Mouse (Mus musculus): Measurements from ENCODE around the gene Serpina5. TPM values are rescaled to one million over a fixed set of nuclear protein-coding genes. Genes with fewer than 3 reads are reported as not detected.

Gene Serpina5
- polyA plus RNA-seq, 1 experiment from 2014 or later = 0.06 TPM

DNA sequence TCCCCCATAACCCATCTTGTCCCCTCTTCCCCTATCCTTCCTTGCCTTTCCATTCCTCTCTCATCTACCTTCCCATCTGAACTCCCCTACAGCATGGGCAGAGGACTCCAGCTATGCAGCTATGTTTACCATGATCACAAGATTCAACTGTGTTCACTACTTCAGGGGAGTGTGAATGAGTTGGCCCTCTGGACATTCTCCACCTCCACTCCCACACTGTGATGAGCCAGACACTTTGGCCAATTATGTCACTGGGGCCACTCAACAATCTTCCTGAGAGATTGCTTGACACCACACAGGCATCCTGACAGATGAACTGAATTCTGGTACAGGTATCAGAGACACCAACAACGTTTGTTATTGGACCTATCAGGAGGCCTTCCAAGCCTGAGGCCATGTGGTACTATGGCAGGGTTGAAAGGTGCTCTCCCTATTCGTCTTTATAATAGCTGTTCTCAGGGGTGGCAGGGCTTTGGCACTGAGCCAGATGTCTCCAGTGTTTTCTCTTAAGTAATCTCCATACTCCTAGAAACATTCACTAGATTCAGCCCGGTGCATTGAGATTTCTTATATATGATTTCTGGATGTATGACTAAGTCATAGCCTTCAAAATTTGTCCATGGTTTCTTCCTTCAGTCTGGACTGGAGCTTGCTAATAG is 14.1 kb downstream of the Serpina5 start:
- H3K4me1 ChIP-seq (ENCODE audit: control insufficient read depth, insufficient read depth, low read length) = no peaks in the 10 kb centered on the region
- no peak overlapping the region for H3K9ac ChIP-seq (ENCODE audit: low read depth, low read length)
- WGBS = 37% methylated on average over 3 of the region's 3 CpGs
- peak; percentile 33; the same call in 1 of the 2 replicates for ATAC-seq
- H3K27ac ChIP-seq (ENCODE audit: low read length) = no peak overlapping the region
- H3K36me3 ChIP-seq (ENCODE audit: control insufficient read depth, insufficient read depth, low read length) = no peaks in the 10 kb centered on the region
- no peak overlapping the region for H3K4me2 ChIP-seq (ENCODE audit: low read depth, low read length)
- no peaks in the 10 kb centered on the region for H3K9me3 ChIP-seq (ENCODE audit: control insufficient read depth, low read length)
- no peak overlapping the region for H3K4me3 ChIP-seq (ENCODE audit: low read length)
- no peaks in the 10 kb centered on the region for H3K27me3 ChIP-seq (replicated peaks; ENCODE audit: control insufficient read depth, insufficient read depth, low read length)

GRCm38 (mm10) chr12:104123097-104123496 is 22.2 kb downstream of the Serpina5 start:
- Histone ChIP-seq H3K9me3 (ENCODE audit: control insufficient read depth, low read length) (no peaks in the 10 kb centered on the region), H3K36me3 (ENCODE audit: control insufficient read depth, insufficient read depth, low read length) (no peaks in the 10 kb centered on the region), H3K4me1 (ENCODE audit: control insufficient read depth, insufficient read depth, low read length) (no peaks in the 10 kb centered on the region), H3K27me3 (replicated peaks; ENCODE audit: control insufficient read depth, insufficient read depth, low read length) (no peaks in the 10 kb centered on the region), H3K4me2 (ENCODE audit: low read depth, low read length) (no peak overlapping the region), H3K9ac (ENCODE audit: low read depth, low read length) (no peak overlapping the region), H3K4me3 (ENCODE audit: low read length) (no peak overlapping the region), H3K27ac (ENCODE audit: low read length) (no peak overlapping the region)
- 81% methylated on average over 1 of the region's 1 CpGs for WGBS
- no peak for ATAC-seq

GRCm38 (mm10) chr12:104123996-104124395 is 23.1 kb downstream of the Serpina5 start:
- no peak overlapping the region for H3K4me2 ChIP-seq (ENCODE audit: low read depth, low read length)
- WGBS = 91% methylated on average over 2 of the region's 2 CpGs
- no peak overlapping the region for H3K27ac ChIP-seq (ENCODE audit: low read length)
- H3K27me3 ChIP-seq (replicated peaks; ENCODE audit: control insufficient read depth, insufficient read depth, low read length) = no peaks in the 10 kb centered on the region
- no peaks in the 10 kb centered on the region for H3K36me3 ChIP-seq (ENCODE audit: control insufficient read depth, insufficient read depth, low read length)
- no peak overlapping the region for H3K9ac ChIP-seq (ENCODE audit: low read depth, low read length)
- no peak for ATAC-seq
- no peaks in the 10 kb centered on the region for H3K4me1 ChIP-seq (ENCODE audit: control insufficient read depth, insufficient read depth, low read length)
- H3K4me3 ChIP-seq (ENCODE audit: low read length) = no peak overlapping the region
- H3K9me3 ChIP-seq (ENCODE audit: control insufficient read depth, low read length) = no peaks in the 10 kb centered on the region

DNA sequence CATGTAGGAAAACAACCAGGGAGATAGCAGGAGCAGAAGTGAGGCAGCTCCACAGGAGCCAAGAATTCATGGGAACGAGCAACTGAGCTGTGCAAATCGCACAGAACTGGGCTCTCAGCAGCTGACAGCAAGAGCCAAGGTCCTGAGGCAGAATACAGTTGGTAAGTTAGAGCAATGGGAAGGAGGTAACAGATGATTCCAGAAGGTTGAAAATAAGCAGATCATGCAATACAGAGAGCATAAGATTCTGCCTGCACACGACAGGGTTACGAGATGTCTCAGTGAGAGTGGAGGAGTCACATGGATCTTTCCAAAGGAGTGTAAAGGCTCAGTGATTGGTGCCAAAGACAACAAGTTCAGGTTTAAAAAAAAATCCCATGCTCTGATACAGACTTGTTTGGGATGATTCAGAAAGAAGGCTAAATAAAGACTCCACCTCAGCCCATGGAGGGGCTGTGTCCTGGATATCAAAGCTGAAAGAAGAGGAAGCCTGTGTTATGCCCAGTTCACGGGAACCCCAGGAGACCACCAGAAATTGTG is 24.2 kb downstream of the Serpina5 start:
- H3K4me2 ChIP-seq (ENCODE audit: low read depth, low read length) = no peak overlapping the region
- no peaks in the 10 kb centered on the region for H3K27me3 ChIP-seq (replicated peaks; ENCODE audit: control insufficient read depth, insufficient read depth, low read length)
- no peaks in the 10 kb centered on the region for H3K4me1 ChIP-seq (ENCODE audit: control insufficient read depth, insufficient read depth, low read length)
- H3K4me3 ChIP-seq (ENCODE audit: low read length) = no peak overlapping the region
- no peak for ATAC-seq
- WGBS = 75% methylated on average over 5 of the region's 5 CpGs
- H3K9me3 ChIP-seq (ENCODE audit: control insufficient read depth, low read length) = no peaks in the 10 kb centered on the region
- no peak overlapping the region for H3K27ac ChIP-seq (ENCODE audit: low read length)
- H3K9ac ChIP-seq (ENCODE audit: low read depth, low read length) = no peak overlapping the region
- no peaks in the 10 kb centered on the region for H3K36me3 ChIP-seq (ENCODE audit: control insufficient read depth, insufficient read depth, low read length)

DNA sequence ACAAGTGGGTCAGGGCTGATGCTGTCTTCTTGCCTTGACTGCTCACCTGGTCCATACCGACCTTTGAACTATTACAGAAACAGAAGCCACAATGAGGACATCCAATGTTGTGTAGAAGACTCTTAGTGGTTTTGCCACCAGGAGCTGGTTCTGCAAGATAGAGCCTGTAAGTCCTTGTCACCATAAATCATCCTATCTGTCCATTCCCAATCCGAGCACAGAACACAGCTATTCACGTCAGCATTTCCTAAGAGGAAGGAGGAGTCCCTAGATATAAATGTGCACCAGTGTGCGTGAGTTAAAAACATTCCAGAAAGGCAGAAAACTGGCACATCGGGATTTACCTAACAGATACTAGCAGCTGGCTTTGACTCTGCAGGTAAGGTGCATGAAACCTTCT is 26.8 kb downstream of the Serpina5 start, which contains the start of gene Serpina3b:
Serpina3b (plus strand) TSS at position 301 of the 400 bp plus-strand sequence.
- H3K27me3 ChIP-seq (replicated peaks; ENCODE audit: control insufficient read depth, insufficient read depth, low read length) = no peaks in the 10 kb centered on the region
- ATAC-seq = no peak
- no peak within 1 kb of the TSS for H3K4me2 ChIP-seq (ENCODE audit: low read depth, low read length)
- H3K27ac ChIP-seq (ENCODE audit: low read length) = no peak within 1 kb of the TSS
- no peaks in the 10 kb centered on the region for H3K36me3 ChIP-seq (ENCODE audit: control insufficient read depth, insufficient read depth, low read length)
- no peaks in the 10 kb centered on the region for H3K9me3 ChIP-seq (ENCODE audit: control insufficient read depth, low read length)
- 74% methylated on average over 5 of the region's 5 CpGs for WGBS
- H3K9ac ChIP-seq (ENCODE audit: low read depth, low read length) = no peak within 1 kb of the TSS
- no peak within 1 kb of the TSS for H3K4me3 ChIP-seq (ENCODE audit: low read length)
- H3K4me1 ChIP-seq (ENCODE audit: control insufficient read depth, insufficient read depth, low read length) = no peaks in the 10 kb centered on the region

- Histone ChIP-seq H3K36me3 (ENCODE audit: control insufficient read depth, insufficient read depth, low read length) (no peaks in the 10 kb centered on the region), H3K4me3 (ENCODE audit: low read length) (no peak overlapping the region), H3K9me3 (ENCODE audit: control insufficient read depth, low read length) (no peaks in the 10 kb centered on the region), H3K4me2 (ENCODE audit: low read depth, low read length) (no peak overlapping the region), H3K9ac (ENCODE audit: low read depth, low read length) (no peak overlapping the region), H3K27ac (ENCODE audit: low read length) (no peak overlapping the region), H3K4me1 (ENCODE audit: control insufficient read depth, insufficient read depth, low read length) (no peaks in the 10 kb centered on the region), H3K27me3 (replicated peaks; ENCODE audit: control insufficient read depth, insufficient read depth, low read length) (no peaks in the 10 kb centered on the region)
- ATAC-seq = no peak
Observed at GRCm38 (mm10) chr12:104131041-104131440, 30.1 kb downstream of the Serpina5 start.

DNA sequence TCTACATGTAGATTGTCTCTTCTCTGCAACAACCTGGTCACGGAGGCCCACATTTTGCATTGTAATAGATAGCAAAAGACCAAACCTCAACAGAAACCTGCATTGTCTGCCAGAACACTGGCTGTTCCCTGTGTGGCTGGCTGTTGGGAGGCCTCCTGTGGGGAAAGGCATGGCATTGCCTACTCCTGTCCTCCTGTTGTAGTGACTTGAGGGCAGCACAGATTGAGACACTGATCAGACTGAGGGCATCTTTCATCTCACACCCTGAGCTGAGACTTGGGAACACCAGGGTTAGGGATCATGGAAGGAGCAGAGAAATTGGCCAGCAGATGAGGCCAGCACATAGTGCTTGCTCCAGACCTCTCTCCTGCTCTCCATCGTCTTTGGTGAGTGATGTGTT is 37.3 kb downstream of the Serpina5 start:
- Histone ChIP-seq H3K36me3 (ENCODE audit: control insufficient read depth, insufficient read depth, low read length) (no peaks in the 10 kb centered on the region), H3K4me1 (ENCODE audit: control insufficient read depth, insufficient read depth, low read length) (0 out of 2 replicates have a peak, but pooled peaks cover under 1% of the 10 kb centered on the region), H3K27me3 (replicated peaks; ENCODE audit: control insufficient read depth, insufficient read depth, low read length) (peaks cover 2% of the 10 kb centered on the region; the same call in 1 of the 2 replicates), H3K4me3 (ENCODE audit: low read length) (no peak overlapping the region), H3K4me2 (ENCODE audit: low read depth, low read length) (no peak overlapping the region), H3K27ac (ENCODE audit: low read length) (no peak overlapping the region), H3K9ac (ENCODE audit: low read depth, low read length) (no peak overlapping the region), H3K9me3 (ENCODE audit: control insufficient read depth, low read length) (no peaks in the 10 kb centered on the region)
- 78% methylated on average over 2 of the region's 2 CpGs for WGBS
- ATAC-seq = no peak

GRCm38 (mm10) chr12:104140543-104141103 is 39.7 kb downstream of the Serpina5 start:
- H3K4me2 ChIP-seq (ENCODE audit: low read depth, low read length) = no peak overlapping the region
- peak; percentile 70 for ATAC-seq
- no peak overlapping the region for H3K27ac ChIP-seq (ENCODE audit: low read length)
- no peak overlapping the region for H3K4me3 ChIP-seq (ENCODE audit: low read length)
- 0 out of 2 replicates have a peak, but pooled peaks cover 3% of the 10 kb centered on the region for H3K4me1 ChIP-seq (ENCODE audit: control insufficient read depth, insufficient read depth, low read length)
- no peaks in the 10 kb centered on the region for H3K9me3 ChIP-seq (ENCODE audit: control insufficient read depth, low read length)
- H3K36me3 ChIP-seq (ENCODE audit: control insufficient read depth, insufficient read depth, low read length) = no peaks in the 10 kb centered on the region
- H3K27me3 ChIP-seq (replicated peaks; ENCODE audit: control insufficient read depth, insufficient read depth, low read length) = peaks cover 3% of the 10 kb centered on the region; the same call in 1 of the 2 replicates
- no peak overlapping the region for H3K9ac ChIP-seq (ENCODE audit: low read depth, low read length)
- WGBS = 79% methylated on average over 4 of the region's 4 CpGs

DNA sequence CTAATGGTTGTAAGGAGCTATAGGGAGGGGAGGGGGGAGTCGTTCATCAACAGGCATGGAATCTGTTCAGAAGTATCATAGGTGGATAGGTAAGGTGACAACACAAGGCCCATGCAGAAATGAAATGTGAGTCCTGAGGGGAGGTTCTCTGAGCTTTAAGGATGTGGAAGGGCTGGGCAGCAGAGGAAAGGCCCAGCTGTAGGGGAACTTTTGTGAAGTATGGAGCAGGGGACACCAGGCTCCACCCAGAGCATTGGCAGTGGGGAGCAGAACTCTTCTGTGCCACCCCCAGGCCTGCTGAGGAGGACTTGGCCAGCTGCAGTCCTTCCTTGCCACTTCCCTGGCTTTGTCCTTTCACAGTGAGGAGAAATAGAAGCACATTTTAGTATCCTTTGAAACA is 40.6 kb downstream of the Serpina5 start:
- Histone ChIP-seq H3K36me3 (ENCODE audit: control insufficient read depth, insufficient read depth, low read length) (no peaks in the 10 kb centered on the region), H3K9ac (ENCODE audit: low read depth, low read length) (no peak overlapping the region), H3K4me2 (ENCODE audit: low read depth, low read length) (no peak overlapping the region), H3K27me3 (replicated peaks; ENCODE audit: control insufficient read depth, insufficient read depth, low read length) (peaks cover 3% of the 10 kb centered on the region; the same call in 1 of the 2 replicates), H3K27ac (ENCODE audit: low read length) (no peak overlapping the region), H3K4me1 (ENCODE audit: control insufficient read depth, insufficient read depth, low read length) (0 out of 2 replicates have a peak, but pooled peaks cover 3% of the 10 kb centered on the region), H3K4me3 (ENCODE audit: low read length) (no peak overlapping the region), H3K9me3 (ENCODE audit: control insufficient read depth, low read length) (no peaks in the 10 kb centered on the region)
- 69% methylated on average over 1 of the region's 1 CpGs for WGBS
- no peak for ATAC-seq
